Mouse (Mus musculus): ENCODE measurements around the gene Cib1.

Cib1 gene

DNA sequence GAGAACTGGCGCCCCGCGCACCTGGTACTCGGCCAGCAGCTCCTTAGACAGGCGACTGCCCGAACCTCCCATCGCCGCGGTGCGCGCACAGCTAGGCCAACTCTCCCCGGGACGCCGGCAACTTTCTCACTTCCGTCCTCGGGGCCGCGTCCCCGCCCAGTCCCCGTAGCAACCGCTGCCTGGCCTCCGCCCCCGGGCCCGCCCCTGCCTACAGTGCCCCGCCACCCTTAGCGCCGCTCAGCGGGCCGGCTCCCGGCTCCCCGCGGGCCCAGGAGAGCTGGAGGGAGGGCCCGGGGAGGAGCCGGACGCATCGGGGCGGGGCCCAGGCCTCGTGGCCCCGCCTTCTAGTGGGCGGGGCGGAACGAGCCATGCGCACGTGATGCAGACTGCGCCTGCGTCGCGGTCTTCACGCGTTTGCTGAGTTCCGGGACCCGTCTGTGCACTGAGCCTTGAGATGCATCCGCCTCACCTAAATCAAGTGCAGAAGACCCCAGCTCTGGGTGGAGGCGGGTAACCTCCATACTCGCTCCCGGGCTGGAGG lies at the start of gene Cib1, which contains the start of gene Gdpgp1:
TSS of gene Cib1 (minus strand) at position 325 of the 541 bp plus-strand sequence.
TSS of gene Gdpgp1 (plus strand) at position 377 of the 541 bp plus-strand sequence.
- DNase-seq: peak; percentile 99

- no peak for DNase-seq
Observed at GRCm38 (mm10) chr7:80281646-80282045, 49.0 kb upstream of the Cib1 start.

DNA sequence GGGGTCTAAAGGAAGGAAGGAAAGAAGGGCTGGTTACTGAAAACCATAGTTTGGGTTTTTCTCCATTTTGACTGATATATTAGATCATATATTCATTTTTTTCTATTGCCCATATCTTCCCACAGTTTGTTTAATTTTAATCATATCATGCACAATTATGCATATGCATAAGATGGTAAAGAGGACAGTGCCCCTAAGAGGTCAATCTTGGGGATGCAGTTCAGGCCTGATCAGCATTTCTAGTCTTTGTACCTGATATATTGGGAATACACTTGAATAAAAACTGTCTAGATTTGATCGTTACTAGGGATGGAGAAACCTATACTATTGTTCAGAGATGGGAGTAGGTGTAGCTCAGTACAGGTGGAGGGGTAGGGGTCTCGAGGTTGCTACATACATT lies 48.4 kb upstream of the Cib1 start:
- DNase-seq: no peak

GRCm38 (mm10) chr7:80280032-80280431 lies 47.4 kb upstream of the Cib1 start:
- DNase-seq: no peak

DNA sequence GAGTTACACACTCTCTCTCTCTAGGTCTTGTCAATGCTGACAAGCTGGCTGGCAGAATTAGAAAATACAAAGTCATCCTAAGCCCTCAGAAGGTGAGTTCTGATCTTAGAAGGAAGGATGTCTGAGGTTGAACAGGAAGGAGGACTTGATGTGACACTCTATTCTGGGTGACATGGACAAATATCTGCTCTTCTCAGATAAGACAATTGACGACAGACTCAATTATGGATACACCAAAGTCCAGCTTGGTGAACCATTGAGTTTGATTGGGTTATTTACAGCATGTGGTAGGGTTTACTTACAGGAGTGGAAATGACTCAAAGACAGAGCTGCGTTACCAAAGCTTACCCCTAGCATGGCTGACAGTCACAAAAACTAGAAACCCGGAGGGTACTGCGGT lies 43.8 kb upstream of the Cib1 start:
- no peak for DNase-seq

DNA sequence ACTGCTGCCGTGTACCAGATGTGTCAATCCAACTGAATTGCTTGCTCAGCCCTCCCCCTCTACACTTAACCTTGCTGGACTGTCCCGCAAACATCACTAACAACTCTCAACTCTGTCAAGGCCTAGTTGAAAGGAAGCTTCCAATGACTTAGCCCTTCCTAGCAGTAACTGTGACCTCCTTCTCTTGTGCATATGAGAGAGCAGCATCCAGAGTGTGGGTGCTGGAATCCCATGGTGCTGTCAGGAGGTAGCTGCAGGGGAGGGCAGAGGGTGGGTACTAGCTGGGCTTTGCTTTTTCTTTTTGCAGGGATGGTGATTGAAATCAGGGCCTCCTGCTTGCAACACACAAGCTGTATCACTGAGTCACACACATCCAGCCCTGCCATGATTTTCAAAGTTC lies 40.8 kb upstream of the Cib1 start:
- DNase-seq: no peak

- no peak for DNase-seq
Observed at GRCm38 (mm10) chr7:80269751-80270255, 37.2 kb upstream of the Cib1 start.

DNA sequence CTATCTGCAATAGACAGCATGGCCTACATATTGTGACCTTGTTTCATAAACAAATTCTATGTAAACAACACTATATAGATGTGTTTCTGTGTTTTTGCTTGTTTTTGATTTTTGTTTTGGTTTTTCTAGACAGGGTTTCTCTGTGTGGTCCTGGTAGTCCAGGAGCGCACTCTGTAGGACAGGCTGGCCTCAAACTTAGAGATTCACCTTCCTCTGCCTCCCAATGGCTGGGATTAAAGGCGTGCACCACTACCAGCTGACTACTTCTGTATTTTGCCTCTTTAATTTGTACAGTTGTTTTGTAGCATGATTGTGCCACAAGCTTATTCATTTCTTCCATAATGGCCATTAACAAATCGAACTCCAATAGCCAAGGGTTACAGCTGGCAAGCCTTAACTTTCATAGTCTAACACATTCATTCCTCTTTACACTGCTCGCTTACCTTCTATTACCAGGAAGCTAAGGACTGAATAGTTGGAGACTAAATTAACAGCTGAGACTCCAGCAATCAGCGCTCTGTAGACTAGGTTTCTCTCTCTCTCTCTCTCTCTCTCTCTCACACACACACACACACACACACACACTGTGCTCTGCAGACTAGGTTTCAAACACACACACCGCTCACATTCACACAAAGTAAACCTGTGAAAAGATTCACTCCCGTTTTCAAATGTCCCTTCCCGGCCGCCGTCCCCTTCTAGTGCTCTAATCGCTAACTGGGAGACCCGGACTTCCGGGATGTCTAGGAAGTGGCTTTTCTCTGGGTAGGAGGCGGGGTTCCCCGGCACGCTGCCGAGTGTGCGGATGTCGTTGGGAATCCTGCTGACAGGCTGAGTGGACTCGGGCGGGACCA lies 36.5 kb upstream of the Cib1 start, which contains the start of gene Vps33b:
TSS of gene Vps33b (plus strand) at position 753 of the 854 bp plus-strand sequence.
- peak; percentile 97 for DNase-seq

DNA sequence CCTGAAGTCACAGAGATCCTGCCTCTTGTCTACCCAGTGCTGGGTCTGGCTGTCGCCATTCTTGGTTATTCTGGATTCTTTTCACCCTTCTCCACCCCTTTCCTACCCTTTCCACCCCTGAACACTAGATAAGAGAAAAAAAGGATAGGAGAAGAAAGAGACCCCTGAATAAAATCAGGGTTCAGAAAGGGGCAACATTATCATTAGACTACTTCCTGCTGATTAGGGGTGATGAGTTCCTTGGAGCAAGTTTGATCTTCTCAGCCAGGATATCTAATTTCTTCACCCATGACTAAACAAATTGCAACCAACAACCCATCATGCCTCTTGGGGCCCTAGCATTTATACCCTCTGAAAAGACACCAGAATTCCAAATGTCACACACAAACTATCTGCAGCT lies 35.2 kb upstream of the Cib1 start:
- no peak for DNase-seq

DNA sequence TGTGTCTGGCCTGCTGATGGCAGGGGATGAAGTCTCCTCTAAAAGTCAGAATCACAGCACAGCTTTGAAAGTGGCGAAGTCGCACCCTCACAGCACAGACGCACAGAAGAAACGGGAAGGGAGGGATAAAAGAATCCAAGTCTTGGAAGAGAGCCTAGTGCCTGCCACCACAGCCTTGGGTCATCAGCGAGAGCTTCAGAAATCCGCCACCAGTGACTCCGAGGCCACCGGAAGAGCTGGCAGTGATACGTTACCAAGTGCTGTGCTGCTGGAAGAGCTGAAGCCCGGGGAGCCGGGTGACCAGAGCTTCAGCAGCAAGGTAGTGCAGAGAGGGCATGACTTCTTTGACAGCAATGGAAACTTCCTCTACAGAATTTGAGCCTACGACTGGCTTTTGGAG lies 32.0 kb upstream of the Cib1 start:
- DNase-seq: no peak

DNA sequence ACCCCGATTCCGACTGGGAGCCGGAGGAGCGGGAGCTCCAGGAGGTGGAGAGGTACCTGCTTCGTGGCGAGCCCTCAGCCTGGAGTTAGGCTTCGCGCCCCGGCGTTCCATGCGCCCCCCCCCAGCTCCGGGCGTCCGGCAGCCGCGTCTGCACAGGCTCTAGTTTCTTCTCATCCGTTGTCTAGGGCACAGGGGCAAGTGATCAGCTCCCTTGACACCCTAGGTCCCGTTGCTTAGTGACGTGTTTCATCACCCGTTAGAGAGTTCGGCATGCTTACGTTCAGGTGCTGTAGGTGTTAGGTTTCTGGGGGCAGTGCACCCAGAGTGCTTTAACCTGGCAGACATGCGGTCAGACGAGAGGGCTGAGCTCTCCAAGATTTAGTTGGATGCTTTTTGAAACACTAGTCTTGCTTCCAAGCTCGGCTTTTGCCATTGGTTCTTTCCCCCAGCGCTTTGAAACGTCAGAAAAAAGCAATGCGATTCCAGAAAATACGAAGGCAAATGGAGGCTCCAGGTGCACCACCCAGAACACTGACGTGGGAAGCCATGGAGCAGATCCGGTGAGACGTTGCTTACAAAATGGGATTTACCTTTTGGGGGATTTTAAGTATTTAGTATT lies 28.9 kb upstream of the Cib1 start:
- DNase-seq: no peak

- DNase-seq: peak; percentile 86
Observed at GRCm38 (mm10) chr7:80260625-80261371, 28.2 kb upstream of the Cib1 start, which contains the start of gene Ngrn. Gene Ngrn (plus strand): TSS chr7:80261215.

- DNase-seq: no peak
Observed at GRCm38 (mm10) chr7:80257706-80258105, 25.1 kb upstream of the Cib1 start.

DNA sequence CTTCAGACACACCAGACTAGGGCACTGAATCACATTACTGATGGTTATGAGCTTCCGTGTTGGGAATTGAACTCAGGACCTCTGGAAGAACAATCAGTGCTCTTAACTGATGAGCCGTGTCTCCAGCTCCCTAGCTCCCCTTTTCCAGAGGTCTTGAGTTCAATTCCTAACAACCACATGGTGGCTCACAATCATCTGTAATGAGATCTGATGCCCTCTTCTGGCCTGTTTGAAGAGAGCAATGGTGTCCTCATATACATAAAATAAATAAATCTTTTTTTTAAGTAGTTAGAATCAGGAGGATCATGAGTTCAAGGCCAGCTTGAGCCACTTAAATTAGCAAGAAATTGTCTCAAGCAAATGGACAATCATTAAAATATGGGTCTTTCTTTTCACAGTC lies 23.4 kb upstream of the Cib1 start:
- DNase-seq: no peak

GRCm38 (mm10) chr7:80252886-80253285 lies 20.3 kb upstream of the Cib1 start:
- DNase-seq: no peak

DNA sequence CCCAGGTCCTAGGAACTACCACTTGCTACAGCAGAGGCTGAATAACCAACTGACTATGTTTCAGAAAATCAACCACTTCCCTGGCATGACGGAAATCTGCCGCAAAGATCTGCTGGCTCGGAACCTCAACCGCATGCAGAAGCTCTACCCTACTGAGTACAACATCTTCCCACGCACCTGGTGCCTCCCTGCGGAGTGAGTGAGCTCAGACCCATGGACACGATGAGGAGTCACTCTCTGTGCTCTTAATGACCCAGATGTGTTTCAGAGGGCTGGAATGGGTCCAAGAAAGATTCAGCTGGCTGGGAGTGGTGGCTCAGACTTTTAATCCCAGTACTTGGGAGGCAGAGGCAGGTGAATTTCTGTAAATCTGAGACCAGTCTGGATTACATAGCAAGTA lies 19.8 kb upstream of the Cib1 start:
- DNase-seq: no peak

- peak; percentile 43 for DNase-seq
Observed at GRCm38 (mm10) chr7:80246859-80247258, 14.2 kb upstream of the Cib1 start.

GRCm38 (mm10) chr7:80246148-80246721 lies 13.6 kb upstream of the Cib1 start, which contains the start of gene Ttll13:
Gene Ttll13 (plus strand): TSS chr7:80246376.
- peak; percentile 98 for DNase-seq

GRCm38 (mm10) chr7:80244851-80245250 lies 12.2 kb upstream of the Cib1 start:
- no peak for DNase-seq

- no peak for DNase-seq
Observed at GRCm38 (mm10) chr7:80241661-80242060, 9.0 kb upstream of the Cib1 start.

DNA sequence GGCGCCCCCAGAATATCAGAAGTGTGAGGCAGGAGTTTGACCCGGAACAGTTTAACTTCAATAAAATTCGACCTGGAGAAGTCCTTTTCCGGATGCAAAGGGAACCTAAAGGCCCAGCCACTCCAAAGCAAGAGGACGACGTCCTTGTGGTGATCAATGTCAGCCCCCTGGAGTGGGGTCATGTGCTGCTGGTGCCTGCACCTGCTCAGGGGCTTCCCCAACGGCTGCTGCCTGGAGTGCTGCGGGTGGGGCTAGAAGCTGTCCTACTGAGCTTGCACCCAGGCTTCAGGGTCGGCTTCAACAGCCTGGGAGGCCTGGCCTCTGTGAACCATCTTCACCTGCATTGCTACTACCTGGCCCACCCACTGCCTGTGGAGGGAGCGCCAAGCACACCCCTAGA lies 5.9 kb upstream of the Cib1 start:
- no peak for DNase-seq

- DNase-seq: no peak
Observed at GRCm38 (mm10) chr7:80233799-80234198, 1.2 kb upstream of the Cib1 start.

All from thymus, postnatal 14 days (tissue).